Mouse (Mus musculus) heart, embryonic 14.5 days (tissue): ENCODE measurements around the gene Sept9. TPM values are rescaled to one million over a fixed set of nuclear protein-coding genes. Genes with fewer than 3 reads are reported as not detected.
A peak's percentile ranks its signal among the peaks of the same experiment; 100 is the strongest.

Source experiments
- ATAC-seq: fragments of 200-750 bp; cut with Nextera tagmentation; 2 replicates; pipeline ENCODE4 v1.8.0; 2017; ENCODE audit warnings: low read depth, moderate TSS enrichment; ENCODE audit not compliant: insufficient number of reproducible peaks, insufficient read depth, low FRiP score
- H3K27ac ChIP-seq, 2 experiments: fragments of 200-500 bp in 1 of 2; fragments of 300-500 bp in 1 of 2; sonication (generic) in 1 of 2; replicated peaks in 1 of 2; 2 replicates each; pipeline ENCODE4 v1.5.1; 2012 to 2014; ENCODE audit warnings: low read depth in 2 of 2, low read length in 2 of 2, control low read depth in 1 of 2, mild to moderate bottlenecking in 1 of 2, mixed read lengths in 1 of 2; ENCODE audit not compliant: control insufficient read depth in 1 of 2, insufficient read depth in 1 of 2
- H3K27me3 ChIP-seq: fragments of 300-500 bp; sonication (generic); 2 replicates; pipeline ENCODE4 v1.6.1; 2014; ENCODE audit warnings: mild to moderate bottlenecking, low read length, control low read depth; ENCODE audit not compliant: control insufficient read depth, insufficient read depth
- H3K36me3 ChIP-seq: fragments of 300-500 bp; sonication (generic); 2 replicates; pipeline ENCODE4 v1.6.1; 2014; ENCODE audit warnings: mild to moderate bottlenecking, control low read depth, low read length, mixed read lengths; ENCODE audit not compliant: control insufficient read depth, insufficient read depth
- H3K4me1 ChIP-seq, 2 experiments: fragments of 200-500 bp in 1 of 2; fragments of 300-500 bp in 1 of 2; sonication (generic) in 1 of 2; 2 replicates each; pipeline ENCODE4 v1.6.1; 2012 to 2014; ENCODE audit warnings: low read length in 2 of 2, control low read depth in 1 of 2, mixed read lengths in 1 of 2; ENCODE audit not compliant: control insufficient read depth in 2 of 2, insufficient read depth in 2 of 2
- H3K4me2 ChIP-seq: fragments of 300-500 bp; sonication (generic); 2 replicates; pipeline ENCODE4 v1.6.1; 2014; ENCODE audit warnings: mild to moderate bottlenecking, low read length
- H3K4me3 ChIP-seq, 2 experiments: fragments of 200-500 bp in 1 of 2; fragments of 300-500 bp in 1 of 2; sonication (generic) in 1 of 2; 2 replicates each; pipeline ENCODE4 v1.5.1; 2012 to 2014; ENCODE audit warnings: low read length in 2 of 2, mild to moderate bottlenecking in 2 of 2, control low read depth in 1 of 2, low read depth in 1 of 2, moderate library complexity in 1 of 2; ENCODE audit not compliant: control insufficient read depth in 1 of 2, insufficient read depth in 1 of 2
- H3K9ac ChIP-seq: fragments of 300-500 bp; sonication (generic); 2 replicates; pipeline ENCODE4 v1.6.1; 2014; ENCODE audit warnings: mild to moderate bottlenecking, low read length
- H3K9me3 ChIP-seq: fragments of 300-500 bp; sonication (generic); 2 replicates; pipeline ENCODE4 v1.6.1; 2016; ENCODE audit warnings: low read length, control low read depth; ENCODE audit not compliant: control insufficient read depth
- WGBS: fragments of 180-500 bp; shearing (Covaris S2); extraction: QIAGEN DNeasy Blood & Tissue Kit; methylation state at CpG from one replicate; pipeline ENCODE4 v1.1.7; 2014; 5-methylcytosine and 5-hydroxymethylcytosine counted together
- polyA plus RNA-seq: library from polyadenylated mRNA; unstranded; fragments of >200 nt; fragmentation: Nextera tagmentation; extraction: Ambion mirVana; gene quantifications from 2 replicates; pipeline ENCODE4 v1.2.1, GENCODE M21; 2014

Sept9 gene
- polyA plus RNA-seq, 1 experiment from 2014 or later = 51.8 TPM

GRCm38 (mm10) chr11:117312936-117313335 lies 113.5 kb downstream of the Sept9 start:
- Histone ChIP-seq H3K27ac (peak overlapping the region; percentile 30 to 82; a peak in 3 of 4 replicates), H3K4me2 (peak overlapping the region; percentile 16; the same call in 1 of the 2 replicates), H3K4me1 (peaks cover 69 to 91% of the 10 kb centered on the region in 2 experiments), H3K9me3 (no peaks in the 10 kb centered on the region), H3K27me3 (no peaks in the 10 kb centered on the region), H3K4me3 (no peak overlapping the region), H3K9ac (0 out of 2 replicates have a peak overlapping the region, but pooled peaks have one; percentile 6), H3K36me3 (no peaks in the 10 kb centered on the region)
- no peak for ATAC-seq
- WGBS = 48% methylated on average over 8 of the region's 8 CpGs

GRCm38 (mm10) chr11:117313446-117313845 lies 114.0 kb downstream of the Sept9 start:
- H3K27ac ChIP-seq = peak overlapping the region in 1 of 2 experiments; percentile 82; a peak in 2 of 4 replicates
- no peaks in the 10 kb centered on the region for H3K27me3 ChIP-seq
- WGBS = 82% methylated on average over 7 of the region's 7 CpGs
- H3K4me3 ChIP-seq = no peak overlapping the region
- no peak overlapping the region for H3K4me2 ChIP-seq
- H3K4me1 ChIP-seq = peaks cover 69 to 91% of the 10 kb centered on the region in 2 experiments
- no peaks in the 10 kb centered on the region for H3K9me3 ChIP-seq
- ATAC-seq = no peak
- H3K9ac ChIP-seq = 0 out of 2 replicates have a peak overlapping the region, but pooled peaks have one; percentile 6
- H3K36me3 ChIP-seq = no peaks in the 10 kb centered on the region

GRCm38 (mm10) chr11:117314026-117314425 lies 114.6 kb downstream of the Sept9 start:
- ATAC-seq = no peak
- H3K4me3 ChIP-seq = no peak overlapping the region
- H3K27ac ChIP-seq = no peak overlapping the region
- 85% methylated on average over 7 of the region's 7 CpGs for WGBS
- H3K9ac ChIP-seq = no peak overlapping the region
- no peaks in the 10 kb centered on the region for H3K36me3 ChIP-seq
- no peak overlapping the region for H3K4me2 ChIP-seq
- peaks cover 69 to 91% of the 10 kb centered on the region in 2 experiments for H3K4me1 ChIP-seq
- no peaks in the 10 kb centered on the region for H3K9me3 ChIP-seq
- H3K27me3 ChIP-seq = no peaks in the 10 kb centered on the region

GRCm38 (mm10) chr11:117314520-117314919 lies 115.1 kb downstream of the Sept9 start:
- Histone ChIP-seq H3K9me3 (no peaks in the 10 kb centered on the region), H3K27me3 (no peaks in the 10 kb centered on the region), H3K36me3 (no peaks in the 10 kb centered on the region), H3K4me1 (peaks cover 69 to 91% of the 10 kb centered on the region in 2 experiments), H3K4me3 (no peak overlapping the region), H3K9ac (peak overlapping the region; percentile 41; the same call in 1 of the 2 replicates), H3K27ac (peak overlapping the region in 1 of 2 experiments; percentile 53; a peak in 1 of 4 replicates), H3K4me2 (no peak overlapping the region)
- no peak for ATAC-seq
- 91% methylated on average over 8 of the region's 8 CpGs for WGBS

- no peaks in the 10 kb centered on the region for H3K36me3 ChIP-seq
- no peak for ATAC-seq
- peak overlapping the region; percentile 41 for H3K9ac ChIP-seq
- WGBS = 59% methylated on average over 11 of the region's 11 CpGs
- H3K4me1 ChIP-seq = peaks cover 68 to 91% of the 10 kb centered on the region in 2 experiments
- no peak overlapping the region for H3K4me3 ChIP-seq
- H3K9me3 ChIP-seq = no peaks in the 10 kb centered on the region
- H3K4me2 ChIP-seq = no peak overlapping the region
- peak overlapping the region in 1 of 2 experiments; percentile 53; a peak in 1 of 4 replicates for H3K27ac ChIP-seq
- no peaks in the 10 kb centered on the region for H3K27me3 ChIP-seq
These were observed 115.8 kb downstream of the Sept9 start for GRCm38 (mm10) chr11:117315309-117315708.

GRCm38 (mm10) chr11:117316441-117317331 lies 117.2 kb downstream of the Sept9 start:
- peaks cover 55 to 83% of the 10 kb centered on the region in 2 experiments for H3K4me1 ChIP-seq
- H3K27ac ChIP-seq = peak overlapping the region; percentile 69 to 91
- no peak for ATAC-seq
- H3K36me3 ChIP-seq = no peaks in the 10 kb centered on the region
- H3K27me3 ChIP-seq = no peaks in the 10 kb centered on the region
- 29% methylated on average over 16 of the region's 16 CpGs for WGBS
- H3K4me2 ChIP-seq = peak overlapping the region; percentile 64
- H3K9ac ChIP-seq = peak overlapping the region; percentile 66
- no peaks in the 10 kb centered on the region for H3K9me3 ChIP-seq
- H3K4me3 ChIP-seq = peak overlapping the region in 1 of 2 experiments; percentile 21; a peak in 2 of 4 replicates

GRCm38 (mm10) chr11:117317429-117318101 lies 118.1 kb downstream of the Sept9 start:
- Histone ChIP-seq H3K4me1 (peaks cover 53 to 78% of the 10 kb centered on the region in 2 experiments), H3K9ac (peak overlapping the region; percentile 66), H3K4me3 (peak overlapping the region in 1 of 2 experiments; percentile 21; a peak in 2 of 4 replicates), H3K4me2 (peak overlapping the region; percentile 64), H3K9me3 (no peaks in the 10 kb centered on the region), H3K36me3 (no peaks in the 10 kb centered on the region), H3K27me3 (no peaks in the 10 kb centered on the region), H3K27ac (peak overlapping the region; percentile 69 to 91)
- WGBS = 14% methylated on average over 20 of the region's 20 CpGs
- no peak for ATAC-seq
